Mouse (Mus musculus): ENCODE measurements at regions not wholly inside any gene's neighbourhood (a gene's known extent, or its start where the extent isn't known, plus 50 kb on each side); places are given as distances from the start of the nearest gene placed in this dataset.

- DNase-seq (ENCODE audit: low spot score): no peak
Measured at GRCm38 (mm10) chr5:126155216-126155880, 623.8 kb downstream of the Tmem132b start.

- no peak for DNase-seq (ENCODE audit: low spot score)
Measured at GRCm38 (mm10) chr5:126186111-126186510, 654.5 kb downstream of the Tmem132b start.

- no peak for DNase-seq (ENCODE audit: low spot score)
Measured at GRCm38 (mm10) chr5:126199876-126200275, 668.3 kb downstream of the Tmem132b start.

GRCm38 (mm10) chr5:126201535-126201934, 670.0 kb downstream of the Tmem132b start:
- DNase-seq (ENCODE audit: low spot score): no peak

GRCm38 (mm10) chr5:126201996-126202395, 670.4 kb downstream of the Tmem132b start:
- DNase-seq (ENCODE audit: low spot score): no peak

GRCm38 (mm10) chr5:126217016-126217415, 685.4 kb downstream of the Tmem132b start:
- no peak for DNase-seq (ENCODE audit: low spot score)

GRCm38 (mm10) chr5:126217746-126218145, 686.2 kb downstream of the Tmem132b start:
- no peak for DNase-seq (ENCODE audit: low spot score)

GRCm38 (mm10) chr5:126223696-126224095, 692.1 kb downstream of the Tmem132b start:
- no peak for DNase-seq (ENCODE audit: low spot score)

- DNase-seq (ENCODE audit: low spot score): no peak
Measured at GRCm38 (mm10) chr5:126230768-126231167, 699.2 kb downstream of the Tmem132b start.

- no peak for DNase-seq (ENCODE audit: low spot score)
Measured at GRCm38 (mm10) chr5:126238071-126238470, 706.5 kb downstream of the Tmem132b start.

GRCm38 (mm10) chr5:126245776-126246175, 714.2 kb downstream of the Tmem132b start:
- no peak for DNase-seq (ENCODE audit: low spot score)

- no peak for DNase-seq (ENCODE audit: low spot score)
Measured at GRCm38 (mm10) chr5:126250331-126250730, 718.8 kb downstream of the Tmem132b start.

- DNase-seq (ENCODE audit: low spot score): no peak
Measured at GRCm38 (mm10) chr5:126254661-126255060, 723.1 kb downstream of the Tmem132b start.

GRCm38 (mm10) chr5:126257860-126258259, 726.3 kb downstream of the Tmem132b start:
- no peak for DNase-seq (ENCODE audit: low spot score)

- no peak for DNase-seq (ENCODE audit: low spot score)
Measured at GRCm38 (mm10) chr5:126266471-126266870, 734.9 kb downstream of the Tmem132b start.

GRCm38 (mm10) chr5:126266929-126267609, 735.5 kb downstream of the Tmem132b start:
- DNase-seq (ENCODE audit: low spot score): no peak

- DNase-seq (ENCODE audit: low spot score): no peak
Measured at GRCm38 (mm10) chr5:126268592-126268991, 737.0 kb downstream of the Tmem132b start.

GRCm38 (mm10) chr5:126274316-126274715, 742.7 kb downstream of the Tmem132b start:
- no peak for DNase-seq (ENCODE audit: low spot score)

- no peak for DNase-seq (ENCODE audit: low spot score)
Measured at GRCm38 (mm10) chr5:126281057-126281728, 749.6 kb downstream of the Tmem132b start.

GRCm38 (mm10) chr5:126281782-126282181, 750.2 kb downstream of the Tmem132b start:
- DNase-seq (ENCODE audit: low spot score): no peak

- no peak for DNase-seq (ENCODE audit: low spot score)
Measured at GRCm38 (mm10) chr5:126324847-126325246, 793.3 kb downstream of the Tmem132b start.

GRCm38 (mm10) chr5:126328276-126328675, 796.7 kb downstream of the Tmem132b start:
- no peak for DNase-seq (ENCODE audit: low spot score)

- DNase-seq (ENCODE audit: low spot score): no peak
Measured at GRCm38 (mm10) chr5:126335091-126335490, 803.5 kb downstream of the Tmem132b start.
